8 mouse cellular contexts compared by ENCODE assay signal in genomic region chr15:24596242-24596641, GRCm38 (mm10).
DNase-seq lines count a peak whose midpoint lies in the region; ATAC-seq and TF ChIP-seq lines count a peak whose summit lies in the region.

No protein-coding gene starts in this region.

- no peak overlapping the region for H3K4me3 ChIP-seq in lung, adult 2 months (replicated peaks; ENCODE audit: extremely low read depth, low read depth, low read length)
- no peak overlapping the region for H3K4me3 ChIP-seq in forebrain, embryonic 11.5 days (ENCODE audit: low read depth, low read length)

- 0 out of 2 replicates have a peak, but pooled peaks have one; percentile 51 for ATAC-seq in forebrain, embryonic 11.5 days (replicated peaks; ENCODE audit: low FRiP score)

- 23% methylated on average over 4 of the region's 4 CpGs for WGBS in lung, adult 2 months
- 54% methylated on average over 4 of the region's 4 CpGs for WGBS in forebrain, embryonic 11.5 days

- no peaks in the 10 kb centered on the region for H3K27me3 ChIP-seq in forebrain, embryonic 11.5 days (ENCODE audit: control insufficient read depth, insufficient read depth, low read length)

- H3K27ac ChIP-seq in forebrain, embryonic 11.5 days (ENCODE audit: low read depth, low read length) = no peak overlapping the region

- H3K4me2 ChIP-seq in forebrain, embryonic 11.5 days (ENCODE audit: low read depth, low read length, severe bottlenecking) = no peak overlapping the region

- peak; percentile 36; the same call in 1 of the 2 replicates for TF ChIP-seq CTCF in lung, adult 2 months (IDR thresholded peaks at IDR 0.05; ENCODE audit: insufficient read depth, low read length)

- no peaks in the 10 kb centered on the region for H3K9me3 ChIP-seq in forebrain, embryonic 11.5 days (ENCODE audit: control insufficient read depth, low read length)

- no peaks in the 10 kb centered on the region for H3K36me3 ChIP-seq in forebrain, embryonic 11.5 days (ENCODE audit: control insufficient read depth, insufficient read depth, low read length)

- no peaks in the 10 kb centered on the region for H3K4me1 ChIP-seq in lung, adult 2 months (ENCODE audit: control insufficient read depth, insufficient read depth, low read length)
- H3K4me1 ChIP-seq in forebrain, embryonic 11.5 days (replicated peaks; ENCODE audit: control insufficient read depth, insufficient read depth, low read length) = no peaks in the 10 kb centered on the region

- no peak overlapping the region for H3K9ac ChIP-seq in forebrain, embryonic 11.5 days (ENCODE audit: low read length)

- DNase-seq in lung, adult 2 months = no peak
- DNase-seq in lung, adult 18-20 months = no peak
- peak; percentile 17 for DNase-seq in adrenal gland, postnatal 25 days
- peak; percentile 66 for DNase-seq in forebrain, embryonic 11.5 days (ENCODE audit: low spot score)
- peak; percentile 34 for DNase-seq in kidney, postnatal 14 days
- peak; percentile 31 for DNase-seq in lung, postnatal 14 days
- peak; percentile 50 for DNase-seq in right cerebral cortex, postnatal 25 days
- DNase-seq in spleen, adult 12 weeks (ENCODE audit: low spot score) = no peak

- TF ChIP-seq POLR2A in lung, adult 2 months (IDR thresholded peaks at IDR 0.05; ENCODE audit: borderline replicate concordance, extremely low read depth, low read depth, low read length) = no peak

Comparison
In these comparisons a context has a peak if more than half of its experiments do, and no peak if none do; other contexts are left out.
1. DNase-seq: peak in adrenal gland, postnatal 25 days (single experiment), forebrain, embryonic 11.5 days (single experiment), kidney, postnatal 14 days (single experiment), lung, postnatal 14 days (single experiment) and right cerebral cortex, postnatal 25 days (single experiment); none in lung, adult 2 months (single experiment), lung, adult 18-20 months (0 of 2) and spleen, adult 12 weeks (single experiment).